ENCODE assay signal across 8 mouse cellular contexts in genomic region chr6:125494092-125494871, GRCm38 (mm10). TPM values are rescaled to one million over a fixed set of nuclear protein-coding genes. Genes with fewer than 3 reads are reported as not detected.
DNase-seq lines count a peak whose midpoint lies in the region; ATAC-seq and TF ChIP-seq lines count a peak whose summit lies in the region.

Gene Cd9 (minus strand): TSS chr6:125494791.

- peak; percentile 76 for ATAC-seq in heart, embryonic 14.5 days (ENCODE audit: insufficient number of reproducible peaks, insufficient read depth, low FRiP score, low read depth)
- ATAC-seq in kidney, postnatal 0 days (replicated peaks; ENCODE audit: low FRiP score, low read depth) = peak; percentile 80
- ATAC-seq in liver, embryonic 14.5 days (ENCODE audit: insufficient read depth) = peak; percentile 67

- WGBS in heart, embryonic 14.5 days = under 1% methylated on average over 61 of the region's 61 CpGs
- WGBS in kidney, postnatal 0 days = under 1% methylated on average over 60 of the region's 61 CpGs
- under 1% methylated on average over 61 of the region's 61 CpGs for WGBS in liver, embryonic 14.5 days (ENCODE audit: insufficient replicate concordance)

- peak; percentile 41 to 53 for DNase-seq in B cell, adult 2 months
- DNase-seq in adipocyte (ENCODE audit: low spot score) = peak; percentile 46
- peak; percentile 78 for DNase-seq in kidney, postnatal 0 days (ENCODE audit: low spot score)
- DNase-seq in liver, embryonic 14.5 days (ENCODE audit: low read depth in 3 of 3, low spot score in 3 of 3) = no peak
- DNase-seq in natural killer cell, adult 2 months (ENCODE audit: low spot score in 2 of 2) = peak; percentile 60 to 64
- DNase-seq in testis, postnatal 14 days (ENCODE audit: low spot score) = peak; percentile 77

- H3K27me3 ChIP-seq in erythroblast, embryonic 14.5 days (ENCODE audit: control insufficient read depth) = peaks cover 42% of the 10 kb centered on the region
- H3K27me3 ChIP-seq in heart, embryonic 14.5 days (ENCODE audit: control insufficient read depth, insufficient read depth, low read length) = peaks cover 29% of the 10 kb centered on the region
- H3K27me3 ChIP-seq in kidney, postnatal 0 days (ENCODE audit: insufficient read depth, low read length) = no peaks in the 10 kb centered on the region
- peaks cover 19% of the 10 kb centered on the region for H3K27me3 ChIP-seq in liver, embryonic 14.5 days (ENCODE audit: control insufficient read depth, insufficient read depth, low read length)

- H3K9me3 ChIP-seq in erythroblast, embryonic 14.5 days (ENCODE audit: control insufficient read depth, low read length) = no peaks in the 10 kb centered on the region
- H3K9me3 ChIP-seq in heart, embryonic 14.5 days (ENCODE audit: control insufficient read depth, low read length) = no peaks in the 10 kb centered on the region
- H3K9me3 ChIP-seq in kidney, postnatal 0 days (replicated peaks; ENCODE audit: low read length) = no peaks in the 10 kb centered on the region
- H3K9me3 ChIP-seq in liver, embryonic 14.5 days (ENCODE audit: control insufficient read depth, low read length) = no peaks in the 10 kb centered on the region

- H3K9ac ChIP-seq in heart, embryonic 14.5 days (ENCODE audit: low read length) = peak within 1 kb of the TSS; percentile 84
- H3K9ac ChIP-seq in kidney, postnatal 0 days (ENCODE audit: low read depth, low read length) = peak within 1 kb of the TSS; percentile 76
- H3K9ac ChIP-seq in liver, embryonic 14.5 days (replicated peaks) = peak within 1 kb of the TSS; percentile 47

- H3K27ac ChIP-seq in heart, embryonic 14.5 days (replicated peaks in 1 of 2; ENCODE audit: control insufficient read depth in 1 of 2, insufficient read depth in 1 of 2, low read depth in 2 of 2, low read length in 2 of 2) = peak within 1 kb of the TSS in 1 of 2 experiments; percentile 67; a peak in 3 of 4 replicates
- H3K27ac ChIP-seq in kidney, postnatal 0 days = peak within 1 kb of the TSS; percentile 87
- H3K27ac ChIP-seq in liver, embryonic 14.5 days = no peak within 1 kb of the TSS

- H3K4me3 ChIP-seq in erythroblast, embryonic 14.5 days (replicated peaks) = peak within 1 kb of the TSS; percentile 51
- H3K4me3 ChIP-seq in heart, embryonic 14.5 days (ENCODE audit: control insufficient read depth in 1 of 2, insufficient read depth in 1 of 2, low read depth in 1 of 2, low read length in 2 of 2) = peak within 1 kb of the TSS; percentile 71 to 73
- H3K4me3 ChIP-seq in kidney, postnatal 0 days (replicated peaks; ENCODE audit: low read depth, low read length) = peak within 1 kb of the TSS; percentile 78
- H3K4me3 ChIP-seq in liver, embryonic 14.5 days (ENCODE audit: insufficient read depth in 1 of 2, low read depth in 2 of 2, low read length in 2 of 2) = peak within 1 kb of the TSS; percentile 62 to 74

- H3K4me2 ChIP-seq in heart, embryonic 14.5 days (ENCODE audit: low read length) = peak within 1 kb of the TSS; percentile 96
- H3K4me2 ChIP-seq in kidney, postnatal 0 days (ENCODE audit: low read length) = peak within 1 kb of the TSS; percentile 97
- H3K4me2 ChIP-seq in liver, embryonic 14.5 days (ENCODE audit: low read depth) = peak within 1 kb of the TSS; percentile 68

- H3K4me1 ChIP-seq in erythroblast, embryonic 14.5 days (ENCODE audit: control insufficient read depth) = peaks cover 10% of the 10 kb centered on the region
- peaks cover 17 to 28% of the 10 kb centered on the region in 2 experiments for H3K4me1 ChIP-seq in heart, embryonic 14.5 days (ENCODE audit: control insufficient read depth in 2 of 2, insufficient read depth in 2 of 2, low read length in 2 of 2)
- H3K4me1 ChIP-seq in kidney, postnatal 0 days (replicated peaks; ENCODE audit: insufficient read depth, low read length) = peaks cover 17% of the 10 kb centered on the region
- H3K4me1 ChIP-seq in liver, embryonic 14.5 days (replicated peaks; ENCODE audit: control insufficient read depth in 2 of 2, insufficient read depth in 2 of 2, low read length in 1 of 2) = peaks cover 0 to 2% of the 10 kb centered on the region in 2 experiments; a peak in 1 of 4 replicates

- H3K36me3 ChIP-seq in erythroblast, embryonic 14.5 days (ENCODE audit: control insufficient read depth) = no peaks in the 10 kb centered on the region; the same call in 1 of the 2 replicates
- H3K36me3 ChIP-seq in heart, embryonic 14.5 days (ENCODE audit: control insufficient read depth, insufficient read depth, low read length) = no peaks in the 10 kb centered on the region
- H3K36me3 ChIP-seq in kidney, postnatal 0 days (ENCODE audit: insufficient read depth, low read length) = no peaks in the 10 kb centered on the region
- no peaks in the 10 kb centered on the region for H3K36me3 ChIP-seq in liver, embryonic 14.5 days (replicated peaks; ENCODE audit: control insufficient read depth, insufficient read depth, low read depth)

- TF ChIP-seq CTCF in kidney, postnatal 0 days (IDR thresholded peaks at IDR 0.05; ENCODE audit: low read depth) = no peak
- no peak for TF ChIP-seq CTCF in liver, embryonic 14.5 days (IDR thresholded peaks at IDR 0.05; ENCODE audit: low read depth)

- no peak for TF ChIP-seq EP300 in liver, embryonic 14.5 days (IDR thresholded peaks at IDR 0.05; ENCODE audit: low read depth)

RNA-seq across cellular contexts. Expression of gene Cd9, which starts in this region (rescaled TPM):
- not detected in 2 replicates for polyA plus RNA-seq in erythroblast, embryonic 14.5 days (2012)
- polyA plus RNA-seq in heart, embryonic 14.5 days (2014; fragmentation: Nextera tagmentation; extraction: Ambion mirVana) = 88.8 and 91.8 TPM in 2 replicates
- polyA plus RNA-seq in kidney, postnatal 0 days (2015; fragmentation: Nextera tagmentation; extraction: Ambion mirVana) = 271 and 278 TPM in 2 replicates
- 52.5 and 62.6 TPM in 2 replicates for polyA plus RNA-seq in liver, embryonic 14.5 days (2012; rRNA removed)
- 96.8 and 105 TPM in 2 replicates for polyA plus RNA-seq in liver, embryonic 14.5 days (2014; fragmentation: Nextera tagmentation; extraction: Ambion mirVana)

Comparison
In these comparisons a context has a peak if more than half of its experiments do, and no peak if none do; other contexts are left out.
1. RNA of gene Cd9 (polyA plus RNA-seq): 271 to 278 TPM in kidney, postnatal 0 days, 52.5 to 105 TPM in liver, embryonic 14.5 days and 88.8 to 91.8 TPM in heart, embryonic 14.5 days; not detected in erythroblast, embryonic 14.5 days; every median in the first group is over 10 times any median in the second.
2. DNase-seq: peak in B cell, adult 2 months (2 of 2), adipocyte (single experiment), kidney, postnatal 0 days (single experiment), natural killer cell, adult 2 months (2 of 2) and testis, postnatal 14 days (single experiment); none in liver, embryonic 14.5 days (0 of 3).
3. Peak in every context shown above with its lines, with median percentiles within 50 percentile points of each other: H3K4me3 ChIP-seq, ATAC-seq, H3K4me2 ChIP-seq and H3K9ac ChIP-seq.